Mouse (Mus musculus): Measurements from ENCODE around the gene Mlxip. TPM values are rescaled to one million over a fixed set of nuclear protein-coding genes. Genes with fewer than 3 reads are reported as not detected.
A peak's percentile ranks its signal among the peaks of the same experiment; 100 is the strongest.

The Mlxip gene
- polyA plus RNA-seq, 1 experiment from 2014 or later, result 14.0 TPM

DNA sequence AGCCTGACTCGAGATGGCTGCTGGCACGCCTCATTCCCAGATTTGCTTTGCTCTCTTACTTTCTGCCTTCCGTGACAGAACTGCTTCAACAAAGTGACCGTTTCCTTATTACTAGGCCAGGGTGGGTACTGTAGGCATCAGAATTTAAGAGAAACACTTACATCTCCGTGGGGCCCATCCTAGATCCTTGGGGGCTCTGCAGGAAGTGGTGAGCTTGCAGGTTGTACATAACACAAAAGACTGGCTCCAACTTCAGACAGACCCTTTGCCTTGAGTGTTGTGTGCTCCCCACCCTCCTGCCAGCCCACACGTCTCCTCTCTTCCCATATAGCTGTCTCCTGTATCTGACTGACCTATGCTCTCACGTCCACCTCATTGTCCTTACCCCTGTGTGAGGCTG, 57.3 kb downstream of the Mlxip start:
- WGBS, result 84% methylated on average over 7 of the region's 7 CpGs
- DNase-seq (ENCODE audit: low spot score), result no peak
- H3K27me3 ChIP-seq (replicated peaks; ENCODE audit: control insufficient read depth, insufficient read depth, low read length), result no peaks in the 10 kb centered on the region
- H3K4me2 ChIP-seq, result no peak overlapping the region
- no peak overlapping the region for H3K27ac ChIP-seq (ENCODE audit: low read depth, low read length)
- H3K36me3 ChIP-seq (ENCODE audit: control insufficient read depth, insufficient read depth, low read length), result peaks cover 16% of the 10 kb centered on the region; the same call in 1 of the 2 replicates
- no peaks in the 10 kb centered on the region for H3K9me3 ChIP-seq (ENCODE audit: control insufficient read depth, low read length)
- no peak overlapping the region for H3K4me3 ChIP-seq (ENCODE audit: low read depth, low read length)
- no peak for ATAC-seq (replicated peaks; ENCODE audit: low FRiP score)
- H3K9ac ChIP-seq (ENCODE audit: low read depth, low read length), result no peak overlapping the region
- H3K4me1 ChIP-seq (replicated peaks; ENCODE audit: control insufficient read depth, insufficient read depth, low read length), result no peaks in the 10 kb centered on the region

DNA sequence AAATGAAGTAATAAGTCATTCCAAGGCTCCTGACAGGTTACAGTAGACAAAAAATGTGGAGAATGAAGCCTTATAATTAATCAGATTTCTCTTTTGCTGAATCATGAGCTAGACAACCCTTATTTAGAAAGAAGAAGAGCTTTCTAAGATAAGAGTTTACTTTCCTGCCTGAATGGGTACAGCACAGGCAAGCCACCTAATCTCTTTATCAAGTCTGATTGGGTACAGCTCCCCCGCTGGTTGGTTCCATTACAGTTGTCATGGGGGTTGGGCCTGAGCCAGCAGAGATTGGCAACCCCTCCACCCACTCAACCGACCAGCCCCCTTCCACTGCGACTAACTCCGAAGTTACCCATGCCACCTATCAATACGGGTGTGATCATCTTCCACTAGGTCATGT, 66.8 kb downstream of the Mlxip start:
- Histone ChIP-seq H3K9ac (ENCODE audit: low read depth, low read length) (no peak overlapping the region), H3K27ac (ENCODE audit: low read depth, low read length) (no peak overlapping the region), H3K4me2 (no peak overlapping the region), H3K4me1 (replicated peaks; ENCODE audit: control insufficient read depth, insufficient read depth, low read length) (no peaks in the 10 kb centered on the region), H3K4me3 (ENCODE audit: low read depth, low read length) (no peak overlapping the region), H3K36me3 (ENCODE audit: control insufficient read depth, insufficient read depth, low read length) (no peaks in the 10 kb centered on the region), H3K9me3 (ENCODE audit: control insufficient read depth, low read length) (no peaks in the 10 kb centered on the region), H3K27me3 (replicated peaks; ENCODE audit: control insufficient read depth, insufficient read depth, low read length) (no peaks in the 10 kb centered on the region)
- ATAC-seq (replicated peaks; ENCODE audit: low FRiP score) (no peak), DNase-seq (ENCODE audit: low spot score) (no peak)
- WGBS, result 41% methylated on average over 5 of the region's 5 CpGs

DNA sequence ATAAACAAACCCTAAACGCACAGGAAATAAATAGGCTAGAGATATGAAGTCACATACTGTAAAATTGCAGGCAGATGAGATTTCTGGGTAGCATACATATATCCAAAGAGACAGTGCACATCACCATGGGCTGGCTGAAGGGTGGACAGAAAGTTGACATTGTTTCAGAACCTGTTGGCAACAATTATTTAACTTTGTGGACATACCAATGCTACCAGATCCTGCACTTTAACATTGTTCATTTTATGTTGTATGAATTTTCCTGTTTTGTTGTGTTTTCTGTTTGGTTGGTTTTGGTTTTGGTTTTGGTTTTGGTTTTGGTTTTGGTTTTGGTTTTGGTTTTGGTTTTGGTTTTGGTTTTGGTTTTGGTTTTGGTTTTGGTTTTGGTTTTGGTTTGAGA, 70.0 kb downstream of the Mlxip start:
- 90% methylated on average over 1 of the region's 1 CpGs for WGBS
- ATAC-seq (replicated peaks; ENCODE audit: low FRiP score), result no peak
- H3K4me2 ChIP-seq, result no peak overlapping the region
- no peak overlapping the region for H3K9ac ChIP-seq (ENCODE audit: low read depth, low read length)
- H3K36me3 ChIP-seq (ENCODE audit: control insufficient read depth, insufficient read depth, low read length), result no peaks in the 10 kb centered on the region
- H3K9me3 ChIP-seq (ENCODE audit: control insufficient read depth, low read length), result no peaks in the 10 kb centered on the region
- H3K27ac ChIP-seq (ENCODE audit: low read depth, low read length), result no peak overlapping the region
- H3K4me1 ChIP-seq (replicated peaks; ENCODE audit: control insufficient read depth, insufficient read depth, low read length), result no peaks in the 10 kb centered on the region
- no peak for DNase-seq (ENCODE audit: low spot score)
- no peak overlapping the region for H3K4me3 ChIP-seq (ENCODE audit: low read depth, low read length)
- no peaks in the 10 kb centered on the region for H3K27me3 ChIP-seq (replicated peaks; ENCODE audit: control insufficient read depth, insufficient read depth, low read length)

DNA sequence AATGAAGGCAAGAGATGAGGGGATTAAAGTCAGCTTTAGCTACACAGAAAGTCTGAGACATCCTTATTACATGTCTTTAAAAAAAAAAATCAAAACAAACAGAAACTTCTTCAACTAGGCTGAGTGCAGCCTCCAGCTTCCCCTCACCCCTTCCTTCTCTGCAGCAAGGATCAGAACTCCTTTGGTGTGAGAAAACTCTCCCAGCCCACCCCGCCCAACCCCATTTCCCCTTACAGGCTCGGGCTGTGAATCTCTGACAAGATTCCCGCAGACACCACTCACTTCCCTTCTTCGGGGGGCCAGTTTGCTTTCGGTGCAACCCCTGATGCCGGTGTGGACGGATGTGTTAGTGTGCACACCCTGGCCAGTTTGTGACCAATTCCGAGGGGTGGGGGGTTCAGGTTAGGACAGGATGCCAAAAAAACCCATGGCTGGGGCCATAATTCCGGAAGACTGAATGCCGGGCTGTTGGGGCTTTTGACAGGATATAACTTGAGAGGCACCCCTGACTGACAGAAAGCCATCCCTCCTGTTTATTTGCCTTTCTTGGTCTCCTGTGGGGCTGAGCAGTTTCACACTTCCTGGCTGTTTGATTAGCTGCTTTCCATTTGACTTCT, 76.3 kb downstream of the Mlxip start:
- H3K27ac ChIP-seq (ENCODE audit: low read depth, low read length), result no peak overlapping the region
- DNase-seq (ENCODE audit: low spot score), result no peak
- H3K27me3 ChIP-seq (replicated peaks; ENCODE audit: control insufficient read depth, insufficient read depth, low read length), result no peaks in the 10 kb centered on the region
- no peaks in the 10 kb centered on the region for H3K36me3 ChIP-seq (ENCODE audit: control insufficient read depth, insufficient read depth, low read length)
- H3K9me3 ChIP-seq (ENCODE audit: control insufficient read depth, low read length), result no peaks in the 10 kb centered on the region
- H3K4me3 ChIP-seq (ENCODE audit: low read depth, low read length), result peak overlapping the region; percentile 22; the same call in 1 of the 2 replicates
- H3K9ac ChIP-seq (ENCODE audit: low read depth, low read length), result 0 out of 2 replicates have a peak overlapping the region, but pooled peaks have one; percentile 12
- 5% methylated on average over 10 of the region's 10 CpGs for WGBS
- H3K4me1 ChIP-seq (replicated peaks; ENCODE audit: control insufficient read depth, insufficient read depth, low read length), result no peaks in the 10 kb centered on the region
- no peak for ATAC-seq (replicated peaks; ENCODE audit: low FRiP score)
- H3K4me2 ChIP-seq, result peak overlapping the region; percentile 40

DNA sequence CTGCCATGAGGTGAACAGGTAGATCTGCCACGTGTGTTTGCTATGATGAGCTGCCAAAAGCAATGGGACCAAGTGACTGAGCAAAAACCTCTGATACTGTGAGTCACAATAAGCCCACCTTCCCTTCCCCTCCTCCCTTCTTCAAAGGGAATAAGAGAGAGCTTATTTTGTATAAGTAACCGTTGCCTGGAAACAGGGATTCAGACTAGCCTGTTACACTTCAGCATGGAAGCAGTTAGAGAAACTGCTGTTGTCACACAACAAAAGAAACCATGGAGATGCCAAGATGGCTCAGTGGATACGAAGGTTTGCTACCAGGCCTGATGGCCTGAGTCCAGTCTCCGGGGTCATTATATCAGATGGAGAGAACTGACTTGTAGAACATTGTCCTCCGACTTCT, 79.2 kb downstream of the Mlxip start:
- H3K4me1 ChIP-seq (replicated peaks; ENCODE audit: control insufficient read depth, insufficient read depth, low read length), result no peaks in the 10 kb centered on the region
- no peak overlapping the region for H3K4me2 ChIP-seq
- no peak overlapping the region for H3K4me3 ChIP-seq (ENCODE audit: low read depth, low read length)
- H3K36me3 ChIP-seq (ENCODE audit: control insufficient read depth, insufficient read depth, low read length), result no peaks in the 10 kb centered on the region
- ATAC-seq (replicated peaks; ENCODE audit: low FRiP score) (no peak), DNase-seq (ENCODE audit: low spot score) (no peak)
- H3K9ac ChIP-seq (ENCODE audit: low read depth, low read length), result no peak overlapping the region
- WGBS, result 85% methylated on average over 5 of the region's 5 CpGs
- no peaks in the 10 kb centered on the region for H3K27me3 ChIP-seq (replicated peaks; ENCODE audit: control insufficient read depth, insufficient read depth, low read length)
- no peaks in the 10 kb centered on the region for H3K9me3 ChIP-seq (ENCODE audit: control insufficient read depth, low read length)
- H3K27ac ChIP-seq (ENCODE audit: low read depth, low read length), result no peak overlapping the region

DNA sequence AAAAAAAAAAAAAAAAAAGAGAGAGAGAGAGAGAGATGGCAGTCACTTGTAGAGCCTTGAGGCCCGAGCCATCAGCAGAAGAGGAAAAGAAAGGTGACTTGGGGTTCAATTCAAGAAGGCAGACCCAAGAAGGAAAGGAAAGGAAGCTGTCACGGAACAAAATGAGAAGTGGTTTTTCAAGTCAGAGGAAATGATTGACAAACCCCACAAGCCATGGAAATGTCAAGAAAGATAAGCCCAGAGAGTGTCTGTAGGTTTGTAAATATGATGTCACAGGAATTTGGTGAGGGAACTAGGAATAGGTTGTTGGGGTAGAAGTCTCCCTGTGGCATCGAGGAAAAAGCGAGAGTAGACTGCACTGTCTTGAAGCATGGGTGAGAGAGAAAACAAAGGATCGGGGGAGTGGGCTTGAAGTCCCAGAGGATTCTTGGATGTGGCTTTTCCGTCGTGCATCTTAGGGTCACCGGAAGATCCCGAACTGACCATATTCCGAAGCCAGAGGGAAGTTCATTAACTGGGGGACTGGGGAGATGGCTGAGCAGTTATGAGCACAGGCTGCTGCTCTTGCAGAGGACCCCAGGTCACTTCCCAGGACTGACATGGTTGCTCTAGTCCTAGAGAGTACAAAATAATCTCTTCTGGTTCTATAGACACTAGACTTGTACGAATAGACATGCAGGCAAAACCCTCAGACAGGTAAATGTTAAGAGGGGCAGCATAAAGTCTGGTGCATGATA, 93.2 kb downstream of the Mlxip start:
- no peak overlapping the region for H3K4me3 ChIP-seq (ENCODE audit: low read depth, low read length)
- H3K9me3 ChIP-seq (ENCODE audit: control insufficient read depth, low read length), result no peaks in the 10 kb centered on the region
- no peak overlapping the region for H3K27ac ChIP-seq (ENCODE audit: low read depth, low read length)
- H3K36me3 ChIP-seq (ENCODE audit: control insufficient read depth, insufficient read depth, low read length), result no peaks in the 10 kb centered on the region
- no peak overlapping the region for H3K4me2 ChIP-seq
- 60% methylated on average over 11 of the region's 11 CpGs for WGBS
- peaks cover 6% of the 10 kb centered on the region; the same call in 1 of the 2 replicates for H3K27me3 ChIP-seq (replicated peaks; ENCODE audit: control insufficient read depth, insufficient read depth, low read length)
- no peak overlapping the region for H3K9ac ChIP-seq (ENCODE audit: low read depth, low read length)
- no peak for DNase-seq (ENCODE audit: low spot score)
- peaks cover 4% of the 10 kb centered on the region; the same call in 1 of the 2 replicates for H3K4me1 ChIP-seq (replicated peaks; ENCODE audit: control insufficient read depth, insufficient read depth, low read length)
- ATAC-seq (replicated peaks; ENCODE audit: low FRiP score), result no peak

DNA sequence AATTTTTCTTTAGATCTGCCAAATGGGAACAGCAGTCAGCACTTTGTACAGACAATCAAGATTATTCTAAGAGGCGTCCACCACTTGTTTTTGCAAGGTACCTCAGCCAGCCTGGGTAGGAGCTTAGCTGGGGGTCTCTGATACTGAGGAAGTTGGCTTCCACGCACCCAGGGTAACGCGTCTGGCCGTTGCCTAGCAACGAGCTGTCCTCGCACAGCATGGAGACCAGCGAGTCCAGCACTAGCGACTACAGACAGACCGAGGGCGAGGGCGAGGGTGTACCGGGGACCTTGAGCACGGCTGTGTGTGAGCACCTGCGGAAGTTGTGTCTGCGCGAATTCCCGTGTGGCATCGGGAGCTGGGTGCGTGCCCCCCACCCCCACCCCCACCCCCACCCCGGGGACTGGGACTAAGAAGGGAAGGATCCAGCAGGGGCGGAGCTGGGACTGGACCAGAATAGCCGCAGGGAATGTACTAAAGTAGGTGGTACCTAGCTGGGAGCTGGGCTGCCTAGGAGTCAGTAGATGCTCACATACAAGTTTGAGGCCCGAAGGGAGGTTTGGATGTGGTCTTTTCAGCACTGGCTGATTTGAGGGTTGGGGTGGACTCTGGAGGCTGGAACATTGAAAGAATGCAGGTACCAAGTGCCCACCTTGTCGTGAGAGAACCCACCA, 94.7 kb downstream of the Mlxip start, which contains the start of the genes Lrrc43 and Il31:
Gene Lrrc43, plus strand, starts transcription at position 194 of the 674 bp plus-strand sequence.
Gene Il31, minus strand, starts transcription at position 378 of the 674 bp plus-strand sequence.
- Histone ChIP-seq H3K27me3 (replicated peaks; ENCODE audit: control insufficient read depth, insufficient read depth, low read length) (peaks cover 6% of the 10 kb centered on the region; the same call in 1 of the 2 replicates), H3K9ac (ENCODE audit: low read depth, low read length) (no peak within 1 kb of the TSS), H3K36me3 (ENCODE audit: control insufficient read depth, insufficient read depth, low read length) (no peaks in the 10 kb centered on the region), H3K27ac (ENCODE audit: low read depth, low read length) (no peak within 1 kb of the TSS), H3K4me3 (ENCODE audit: low read depth, low read length) (no peak within 1 kb of the TSS), H3K4me2 (peak within 1 kb of the TSS; percentile 51), H3K4me1 (replicated peaks; ENCODE audit: control insufficient read depth, insufficient read depth, low read length) (peaks cover 4% of the 10 kb centered on the region; the same call in 1 of the 2 replicates), H3K9me3 (ENCODE audit: control insufficient read depth, low read length) (no peaks in the 10 kb centered on the region)
- DNase-seq (ENCODE audit: low spot score) (no peak), ATAC-seq (replicated peaks; ENCODE audit: low FRiP score) (no peak)
- 11% methylated on average over 25 of the region's 25 CpGs for WGBS

DNA sequence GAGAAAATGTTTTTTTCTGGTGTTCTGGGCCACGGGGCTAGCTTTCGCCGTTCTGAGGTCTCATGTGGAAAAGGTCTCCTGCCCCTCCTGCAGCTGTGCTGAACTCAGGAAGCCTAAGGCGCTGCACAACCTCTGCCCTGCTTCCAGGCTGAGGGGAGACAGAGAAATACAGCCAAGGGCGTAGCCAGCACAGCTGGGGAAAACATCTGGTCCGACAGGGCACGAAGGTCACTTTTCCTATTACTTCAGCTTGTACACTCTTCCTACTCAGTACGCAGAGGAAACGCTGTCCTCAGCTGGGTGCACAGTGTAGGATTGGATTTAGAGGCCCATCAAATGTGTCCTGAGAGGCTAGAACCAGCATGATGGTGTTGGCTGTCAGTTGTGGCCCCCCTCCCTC, 95.3 kb downstream of the Mlxip start:
- peaks cover 4% of the 10 kb centered on the region; the same call in 1 of the 2 replicates for H3K4me1 ChIP-seq (replicated peaks; ENCODE audit: control insufficient read depth, insufficient read depth, low read length)
- no peak overlapping the region for H3K4me3 ChIP-seq (ENCODE audit: low read depth, low read length)
- no peaks in the 10 kb centered on the region for H3K9me3 ChIP-seq (ENCODE audit: control insufficient read depth, low read length)
- DNase-seq (ENCODE audit: low spot score) (no peak), ATAC-seq (replicated peaks; ENCODE audit: low FRiP score) (no peak)
- no peaks in the 10 kb centered on the region for H3K36me3 ChIP-seq (ENCODE audit: control insufficient read depth, insufficient read depth, low read length)
- H3K27me3 ChIP-seq (replicated peaks; ENCODE audit: control insufficient read depth, insufficient read depth, low read length), result peaks cover 6% of the 10 kb centered on the region; the same call in 1 of the 2 replicates
- no peak overlapping the region for H3K4me2 ChIP-seq
- no peak overlapping the region for H3K27ac ChIP-seq (ENCODE audit: low read depth, low read length)
- H3K9ac ChIP-seq (ENCODE audit: low read depth, low read length), result no peak overlapping the region
- WGBS, result 62% methylated on average over 9 of the region's 9 CpGs
